Mouse (Mus musculus): ENCODE measurements at regions not wholly inside any gene's neighbourhood (a gene's known extent, or its start where the extent isn't known, plus 50 kb on each side); places are given as distances from the start of the nearest gene placed in this dataset.

- TF ChIP-seq POLR2A (IDR thresholded peaks at IDR 0.05; ENCODE audit: insufficient read length, low read depth): no peak
- TF ChIP-seq MYOD1 (IDR thresholded peaks at IDR 0.05; ENCODE audit: control insufficient read depth in 1 of 3, insufficient read length in 2 of 3, low read depth in 2 of 3): no peak
- TF ChIP-seq POLR2AphosphoS2 (IDR thresholded peaks at IDR 0.05; ENCODE audit: insufficient read length, low read depth): no peak
- no peak for TF ChIP-seq REST (IDR thresholded peaks at IDR 0.05; ENCODE audit: insufficient read depth, insufficient read length)
- TF ChIP-seq USF1 (IDR thresholded peaks at IDR 0.05; ENCODE audit: low read depth): no peak
- no peak for TF ChIP-seq CEBPB (IDR thresholded peaks at IDR 0.05; ENCODE audit: insufficient read depth, poor library complexity, severe bottlenecking)
- TF ChIP-seq MAX (IDR thresholded peaks at IDR 0.05; ENCODE audit: low read depth): no peak
- no peak for TF ChIP-seq SRF (IDR thresholded peaks at IDR 0.05; ENCODE audit: control insufficient read depth, insufficient read length, low read depth)
- TF ChIP-seq E2F4 (IDR thresholded peaks at IDR 0.05; ENCODE audit: insufficient read depth): no peak
- no peak for TF ChIP-seq TCF12 (IDR thresholded peaks at IDR 0.05; ENCODE audit: insufficient read depth, poor library complexity, severe bottlenecking)
- no peak for TF ChIP-seq TCF3 (IDR thresholded peaks at IDR 0.05; ENCODE audit: insufficient read length, low read depth)
- TF ChIP-seq MYOG (IDR thresholded peaks at IDR 0.05; ENCODE audit: control insufficient read depth in 1 of 3, insufficient read depth in 1 of 3, insufficient read length in 2 of 3, low read depth in 2 of 3): no peak
These were observed 152.7 kb upstream of the G2e3 start for GRCm38 (mm10) chr12:51195136-51195535.

Data from myocyte (in vitro differentiated cells).